Comparison of ENCODE assay signal across 10 mouse cellular contexts in the genomic region with DNA sequence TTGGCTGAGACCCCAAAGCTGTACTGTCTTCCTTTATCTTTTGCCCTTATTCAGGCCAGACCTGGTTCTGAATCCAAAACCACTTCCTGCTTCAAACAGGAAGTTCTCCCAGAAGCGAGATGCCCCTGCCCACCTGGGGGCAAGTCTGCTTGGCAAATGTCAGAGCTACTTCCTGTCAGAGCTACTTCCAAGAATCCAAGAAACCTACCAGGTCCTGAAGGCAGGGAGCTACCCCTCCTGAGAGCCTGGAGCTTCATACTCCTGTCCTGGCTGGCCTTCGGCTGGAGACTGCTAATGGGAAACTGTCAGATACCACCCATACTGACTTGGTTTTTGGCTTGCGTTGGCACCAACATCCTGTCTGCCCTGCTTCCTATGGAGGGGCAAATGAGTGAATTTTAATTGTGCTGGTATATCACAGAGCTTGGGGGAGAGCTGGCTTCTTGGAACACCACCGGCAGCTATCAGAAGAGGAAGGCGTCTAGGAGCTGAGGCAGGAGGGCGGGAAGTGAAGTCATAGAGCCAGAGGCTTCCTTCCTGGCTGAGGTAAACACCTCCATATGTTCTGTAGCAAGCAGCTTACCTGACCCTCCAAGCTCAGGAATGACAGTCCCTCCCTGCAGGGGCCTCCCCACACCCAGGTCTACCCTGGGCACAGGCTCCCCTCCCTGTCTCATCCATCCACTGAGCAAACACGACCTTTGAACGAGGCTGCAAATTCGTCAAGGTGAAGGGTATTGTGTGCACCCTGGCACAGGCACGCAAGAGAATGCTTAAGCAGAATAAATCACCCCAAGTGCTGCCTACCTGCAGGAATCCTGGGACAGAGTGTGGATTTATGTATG. TPM values are rescaled to one million over a fixed set of nuclear protein-coding genes. Genes with fewer than 3 reads are reported as not detected.
A peak's percentile ranks its signal among the peaks of the same experiment; 100 is the strongest.
DNase-seq lines count a peak whose midpoint lies in the region; ATAC-seq lines count a peak whose summit lies in the region.
"Had no signal": no experiment of that assay in that cellular context is flagged by ENCODE, and none has a peak within 500 bp of the region (broad histone marks: within the 10 kb centered on the region; RNA-seq: fewer than 3 reads in every experiment).

No protein-coding gene starts in this region.

- H3K4me2 ChIP-seq in lung, embryonic 16.5 days (ENCODE audit: low read depth, low read length): no peak overlapping the region
- H3K4me2 ChIP-seq in liver, embryonic 16.5 days (ENCODE audit: low read depth, low read length): no peak overlapping the region
- H3K4me2 ChIP-seq in hindbrain, embryonic 16.5 days (ENCODE audit: low read length): no peak overlapping the region

- H3K27me3 ChIP-seq in lung, embryonic 16.5 days (ENCODE audit: control insufficient read depth, insufficient read depth, low read depth, low read length): no peaks in the 10 kb centered on the region
- H3K27me3 ChIP-seq in liver, embryonic 16.5 days (ENCODE audit: control insufficient read depth, insufficient read depth, low read depth, low read length): no peaks in the 10 kb centered on the region
- H3K27me3 ChIP-seq in hindbrain, embryonic 16.5 days (replicated peaks; ENCODE audit: control insufficient read depth, insufficient read depth, low read length): no peaks in the 10 kb centered on the region

- 43% methylated on average over 10 of the region's 10 CpGs for WGBS in lung, embryonic 16.5 days
- WGBS in liver, embryonic 16.5 days (ENCODE audit: insufficient replicate concordance): 50% methylated on average over 10 of the region's 10 CpGs
- 63% methylated on average over 10 of the region's 10 CpGs for WGBS in hindbrain, embryonic 16.5 days

- no peaks in the 10 kb centered on the region for H3K36me3 ChIP-seq in lung, embryonic 16.5 days (ENCODE audit: control insufficient read depth, insufficient read depth, low read length)
- H3K36me3 ChIP-seq in liver, embryonic 16.5 days (ENCODE audit: control insufficient read depth, insufficient read depth): no peaks in the 10 kb centered on the region
- H3K36me3 ChIP-seq in hindbrain, embryonic 16.5 days (ENCODE audit: control insufficient read depth, insufficient read depth, low read length): no peaks in the 10 kb centered on the region

- H3K9me3 ChIP-seq in lung, embryonic 16.5 days (ENCODE audit: control insufficient read depth, low read length): no peaks in the 10 kb centered on the region
- no peaks in the 10 kb centered on the region for H3K9me3 ChIP-seq in liver, embryonic 16.5 days (replicated peaks; ENCODE audit: control insufficient read depth, low read length)
- no peaks in the 10 kb centered on the region for H3K9me3 ChIP-seq in hindbrain, embryonic 16.5 days (ENCODE audit: control insufficient read depth, low read length)

- no peak for ATAC-seq in lung, embryonic 16.5 days (ENCODE audit: low read depth)
- 0 out of 2 replicates have a peak, but pooled peaks have one; percentile 24 for ATAC-seq in liver, embryonic 16.5 days (ENCODE audit: low read depth)
- no peak for ATAC-seq in hindbrain, embryonic 16.5 days
- ATAC-seq: hindbrain, postnatal 0 days had no signal

- peak; percentile 61 for DNase-seq in cerebellum, adult 9-11 months
- no peak for DNase-seq in cerebellum, adult 11 months
- DNase-seq in lung, postnatal 10 days: no peak
- no peak for DNase-seq in layer of hippocampus, postnatal 14 days (ENCODE audit: low spot score in 2 of 2)
- DNase-seq in urinary bladder, postnatal 10 days (ENCODE audit: low spot score): no peak
- DNase-seq: midbrain, embryonic 14.5 days had no signal

- peak overlapping the region; percentile 64 for H3K27ac ChIP-seq in lung, embryonic 16.5 days (ENCODE audit: low read length)
- no peak overlapping the region for H3K27ac ChIP-seq in liver, embryonic 16.5 days (ENCODE audit: low read length)
- no peak overlapping the region for H3K27ac ChIP-seq in hindbrain, embryonic 16.5 days (ENCODE audit: low read depth, low read length)
- H3K27ac ChIP-seq: hindbrain, postnatal 0 days had no signal

- H3K4me3 ChIP-seq in lung, embryonic 16.5 days (ENCODE audit: low read length): no peak overlapping the region
- no peak overlapping the region for H3K4me3 ChIP-seq in liver, embryonic 16.5 days (ENCODE audit: low read depth, low read length)
- no peak overlapping the region for H3K4me3 ChIP-seq in hindbrain, embryonic 16.5 days (ENCODE audit: low read length)

- peaks cover 21% of the 10 kb centered on the region for H3K4me1 ChIP-seq in lung, embryonic 16.5 days (replicated peaks; ENCODE audit: control insufficient read depth, insufficient read depth, low read length)
- no peaks in the 10 kb centered on the region; the same call in 1 of the 2 replicates for H3K4me1 ChIP-seq in liver, embryonic 16.5 days (ENCODE audit: control insufficient read depth, low read depth, low read length)
- H3K4me1 ChIP-seq in hindbrain, embryonic 16.5 days (ENCODE audit: control insufficient read depth, insufficient read depth, low read depth, low read length): peaks cover 7% of the 10 kb centered on the region

- no peak overlapping the region for H3K9ac ChIP-seq in lung, embryonic 16.5 days (ENCODE audit: low read length)
- no peak overlapping the region for H3K9ac ChIP-seq in liver, embryonic 16.5 days (ENCODE audit: low read depth, low read length)
- H3K9ac ChIP-seq in hindbrain, embryonic 16.5 days (ENCODE audit: low read depth, low read length): no peak overlapping the region; the same call in 1 of the 2 replicates

RNA-seq across cellular contexts. Expression of gene Mical2, which starts 17.1 kb away (rescaled TPM):
- 27.3 and 27.6 TPM in 2 replicates for polyA plus RNA-seq in lung, embryonic 16.5 days (2015; fragmentation: Nextera tagmentation; extraction: Ambion mirVana)
- polyA plus RNA-seq in liver, embryonic 16.5 days (2015; fragmentation: Nextera tagmentation; extraction: Ambion mirVana): 1.5 and 1.9 TPM in 2 replicates
- total RNA-seq in layer of hippocampus, postnatal 14 days (2021): 100 to 1,000 TPM; 573 to 577 TPM
- polyA plus RNA-seq in hindbrain, embryonic 16.5 days (2015; fragmentation: Nextera tagmentation; extraction: Ambion mirVana): 6.0 and 7.2 TPM in 2 replicates

RNA-seq across cellular contexts. Expression of gene Dkk3, which starts 49.7 kb away (rescaled TPM):
- polyA plus RNA-seq in lung, embryonic 16.5 days (2015; fragmentation: Nextera tagmentation; extraction: Ambion mirVana): 45.5 and 48.2 TPM in 2 replicates
- 1.9 TPM in 2 replicates for polyA plus RNA-seq in liver, embryonic 16.5 days (2015; fragmentation: Nextera tagmentation; extraction: Ambion mirVana)
- total RNA-seq in layer of hippocampus, postnatal 14 days (2021): 100 to 1,000 TPM; 162 to 171 TPM
- 38.5 and 39.8 TPM in 2 replicates for polyA plus RNA-seq in hindbrain, embryonic 16.5 days (2015; fragmentation: Nextera tagmentation; extraction: Ambion mirVana)

Comparison
In these comparisons a context has a peak if more than half of its experiments do, and no peak if none do; other contexts are left out.
1. RNA of gene Dkk3, which starts 49.7 kb away (polyA plus RNA-seq): 45.5 to 48.2 TPM in lung, embryonic 16.5 days and 38.5 to 39.8 TPM in hindbrain, embryonic 16.5 days; 1.9 TPM in liver, embryonic 16.5 days; every median in the first group is over 10 times any median in the second.